Mouse (Mus musculus) layer of hippocampus, adult 2 months (tissue): ENCODE results near the gene Vmn1r13. TPM values are rescaled to one million over a fixed set of nuclear protein-coding genes. Genes with fewer than 3 reads are reported as not detected.
"Not testable (repeated sequence)": the region's sequence is repeated elsewhere in the genome, so short reads cannot be mapped to it uniquely, and the experiment has no call there.

Experiments used
- DNase-seq, 2 experiments: peaks; one replicate each; pipeline ENCODE4 v3.0.0; 2022; ENCODE audit warnings: low spot score in 2 of 2
- H3K27ac ChIP-seq: fragments of 200-600 bp; 2 replicates; pipeline ENCODE4 v1.8.1; 2022
- H3K4me3 ChIP-seq: fragments of 200-600 bp; 2 replicates; pipeline ENCODE4 v1.8.1; 2022; ENCODE audit warnings: mild to moderate bottlenecking
- CTCF ChIP-seq: fragments of 200-600 bp; conservative IDR thresholded peaks from 2 replicates; pipeline ENCODE4 v1.8.1; 2022; ENCODE audit warnings: antibody characterized with exemption, mild to moderate bottlenecking, moderate library complexity
- long read RNA-seq, 2 experiments: library from polyadenylated mRNA; stranded (forward); transcript quantifications; one replicate each; pipeline ENCODE4 v2.0.0; 2021; ENCODE audit warnings: borderline mapping rate in 2 of 2
- total RNA-seq, 2 experiments: library from RNA; stranded (reverse); gene quantifications; 2 replicates each; pipeline ENCODE4 v1.2.3; 2021

Vmn1r13 gene
- not detected for total RNA-seq
- long read RNA-seq, experiment 1: 0 reads
- long read RNA-seq, experiment 2: 0 reads

GRCm38 (mm10) chr6:57202990-57203389, at the start of gene Vmn1r13:
TSS of gene Vmn1r13 (plus strand) at chr6:57203290.
- H3K27ac ChIP-seq, DNase-seq, H3K4me3 ChIP-seq: not testable (repeated sequence)

DNA sequence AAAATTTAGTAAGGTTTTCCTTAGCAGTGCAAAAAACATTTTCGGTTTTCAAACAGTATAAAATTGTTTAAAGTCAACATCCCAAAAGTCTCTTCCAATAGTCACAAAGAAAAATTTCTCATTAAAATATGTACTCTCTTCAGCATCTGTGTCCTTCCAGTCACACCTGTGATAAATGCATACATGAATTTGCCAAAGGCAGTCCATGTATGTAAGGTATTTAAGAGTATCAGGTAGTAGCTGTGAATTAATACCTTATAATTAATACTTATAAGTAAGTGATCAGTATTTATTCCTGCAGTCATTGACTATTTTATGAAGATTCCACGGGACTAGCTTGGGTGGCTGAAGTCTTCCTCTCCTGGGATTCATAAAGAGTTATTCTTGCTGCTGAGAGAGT, 46.5 kb upstream of the Vmn1r13 start, which contains the start of gene Vmn1r12:
Vmn1r12 (plus strand) TSS at position 301 of the 400 bp plus-strand sequence.
- Histone ChIP-seq H3K27ac (no peak within 1 kb of the TSS), H3K4me3 (no peak within 1 kb of the TSS)
- no peak for DNase-seq
- no peak for TF ChIP-seq CTCF

DNA sequence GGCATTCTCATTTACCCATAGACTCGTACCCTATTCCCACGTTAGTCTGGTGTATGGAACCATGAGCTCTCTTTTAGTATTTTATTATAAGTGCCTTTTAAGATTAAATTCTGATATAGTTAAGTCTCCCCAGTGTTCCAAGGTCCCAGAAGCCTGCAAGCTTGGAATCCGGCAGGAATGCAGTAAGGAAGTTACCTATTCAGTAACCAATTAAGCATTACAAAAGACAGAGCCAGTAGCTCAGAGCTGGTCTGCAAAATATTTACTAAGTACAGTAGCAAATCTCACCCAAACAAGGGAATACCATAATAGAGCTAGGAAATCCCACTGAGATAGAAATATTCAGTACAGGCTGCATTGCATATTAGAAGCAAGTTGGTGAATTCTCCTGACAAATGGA, 13.1 kb upstream of the Vmn1r13 start:
- not testable (repeated sequence) for DNase-seq, H3K4me3 ChIP-seq, H3K27ac ChIP-seq

GRCm38 (mm10) chr6:57231386-57231785, 28.3 kb downstream of the Vmn1r13 start, which contains the start of gene Vmn1r14:
TSS of gene Vmn1r14 (plus strand) at chr6:57231686.
- no peak for DNase-seq
- H3K4me3 ChIP-seq: no peak within 1 kb of the TSS
- no peak for TF ChIP-seq CTCF

DNA sequence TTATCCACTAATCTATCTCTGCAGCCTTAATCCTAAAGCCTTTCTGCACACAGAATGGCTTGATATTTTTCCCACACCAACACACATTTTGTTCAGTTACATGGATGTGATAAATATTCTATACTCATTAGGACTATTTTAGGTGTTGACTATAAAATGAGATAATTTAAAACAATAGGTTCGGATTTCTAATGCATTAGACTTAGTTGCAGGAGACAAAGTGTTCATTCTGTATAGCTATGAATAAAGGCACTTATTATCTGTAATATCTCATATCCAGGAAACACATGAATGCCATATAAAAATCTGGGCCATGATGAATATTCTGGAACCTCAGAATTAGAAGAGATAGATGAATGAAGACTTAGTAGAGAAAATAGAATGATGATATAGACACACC, 54.6 kb downstream of the Vmn1r13 start, which contains the start of gene Vmn1r15:
Vmn1r15 (plus strand) TSS at position 301 of the 400 bp plus-strand sequence.
- no peak within 1 kb of the TSS for H3K4me3 ChIP-seq
- no peak for DNase-seq
- TF ChIP-seq CTCF: no peak
- no peak within 1 kb of the TSS for H3K27ac ChIP-seq

More at GRCm38 (mm10) chr6:57231386-57231785, 28.3 kb downstream of the Vmn1r13 start, which contains the start of gene Vmn1r14:
- no peak within 1 kb of the TSS for H3K27ac ChIP-seq

DNA sequence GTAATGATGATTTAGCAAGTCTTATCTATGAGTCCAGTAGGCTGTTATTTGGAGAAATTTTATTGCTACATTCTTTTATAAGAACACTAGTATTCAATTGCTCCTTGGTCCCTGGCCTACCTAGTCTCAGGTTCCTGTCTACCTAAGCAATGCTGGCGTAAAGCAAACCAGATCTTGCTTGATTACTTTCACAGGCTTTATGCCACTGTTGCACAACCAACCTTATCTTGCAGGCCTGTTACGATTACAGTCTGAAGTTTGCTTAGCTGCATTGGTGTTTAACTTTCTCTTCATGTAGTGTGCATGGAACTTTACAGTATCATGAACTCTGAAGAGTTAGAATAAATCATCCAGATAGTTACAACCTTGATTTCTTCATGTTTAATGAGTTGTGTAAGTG, 57.9 kb downstream of the Vmn1r13 start:
- TF ChIP-seq CTCF: no peak
- Histone ChIP-seq H3K4me3 (no peak overlapping the region), H3K27ac (no peak overlapping the region)
- no peak for DNase-seq

Other genes starting within 250 kb of the Vmn1r13 start
- gene Vmn1r5, start 233.0 kb upstream of the Vmn1r13 start, total RNA-seq: not detected
- gene Vmn1r6, start 206.0 kb upstream of the Vmn1r13 start, total RNA-seq: not detected
- not detected for gene Vmn1r7, start 178.0 kb upstream of the Vmn1r13 start, total RNA-seq
- gene Vmn1r8, start 171.0 kb upstream of the Vmn1r13 start, total RNA-seq: not detected
- not detected for gene Vmn1r9, start 136.5 kb upstream of the Vmn1r13 start, total RNA-seq
- gene Vmn1r10, start 93.8 kb upstream of the Vmn1r13 start, total RNA-seq: not detected
- gene Vmn1r11, start 69.8 kb upstream of the Vmn1r13 start, total RNA-seq: not detected
- not detected for gene Vmn1r12, start 46.4 kb upstream of the Vmn1r13 start, total RNA-seq
- gene Vmn1r14, start 28.4 kb downstream of the Vmn1r13 start, total RNA-seq: not detected
- not detected for gene Vmn1r15, start 54.7 kb downstream of the Vmn1r13 start, total RNA-seq
- not detected for gene Vmn1r16, start 126.2 kb downstream of the Vmn1r13 start, total RNA-seq
- gene Vmn1r17, start 160.4 kb downstream of the Vmn1r13 start, total RNA-seq: not detected
- gene Vmn1r18, start 192.5 kb downstream of the Vmn1r13 start, total RNA-seq: under 1 TPM in 1 of 2 experiments, not detected in 1; 0.03 TPM
- not detected for gene Vmn1r19, start 200.5 kb downstream of the Vmn1r13 start, total RNA-seq
- gene Vmn1r20, start 225.6 kb downstream of the Vmn1r13 start, total RNA-seq: not detected